Mouse (Mus musculus): ENCODE results near the gene Dnhd1. TPM values are rescaled to one million over a fixed set of nuclear protein-coding genes. Genes with fewer than 3 reads are reported as not detected.
"Not testable (repeated sequence)": the region's sequence is repeated elsewhere in the genome, so short reads cannot be mapped to it uniquely, and the experiment has no call there.

The Dnhd1 gene
- total RNA-seq, 4 experiments from 2014 or later: 3.1 to 5.1 (median 4.0) TPM

- DNase-seq: no peak
Measured at GRCm38 (mm10) chr7:105640894-105641255, 9.8 kb upstream of the Dnhd1 start.

- no peak for DNase-seq
Measured at GRCm38 (mm10) chr7:105641936-105642335, 8.7 kb upstream of the Dnhd1 start.

- DNase-seq: no peak
Measured at GRCm38 (mm10) chr7:105685541-105686197, 35.0 kb downstream of the Dnhd1 start.

GRCm38 (mm10) chr7:105690875-105691274, 40.2 kb downstream of the Dnhd1 start:
- no peak for DNase-seq

GRCm38 (mm10) chr7:105703184-105703583, 52.6 kb downstream of the Dnhd1 start:
- no peak for DNase-seq

- DNase-seq: no peak
Measured at GRCm38 (mm10) chr7:105703816-105704215, 53.2 kb downstream of the Dnhd1 start.

- DNase-seq: no peak
Measured at GRCm38 (mm10) chr7:105708733-105709132, 58.1 kb downstream of the Dnhd1 start.

- DNase-seq: no peak
Measured at GRCm38 (mm10) chr7:105715366-105715765, 64.7 kb downstream of the Dnhd1 start.

- no peak for DNase-seq
Measured at GRCm38 (mm10) chr7:105721916-105722315, 71.3 kb downstream of the Dnhd1 start.

- DNase-seq: no peak
Measured at GRCm38 (mm10) chr7:105726144-105726979, 75.7 kb downstream of the Dnhd1 start.

GRCm38 (mm10) chr7:105726980-105727325, 76.3 kb downstream of the Dnhd1 start:
- no peak for DNase-seq

GRCm38 (mm10) chr7:105728701-105729428, 78.2 kb downstream of the Dnhd1 start:
- no peak for DNase-seq

GRCm38 (mm10) chr7:105733836-105734235, 83.2 kb downstream of the Dnhd1 start:
- no peak for DNase-seq

GRCm38 (mm10) chr7:105734826-105735225, 84.2 kb downstream of the Dnhd1 start:
- no peak for DNase-seq

GRCm38 (mm10) chr7:105735464-105735863, 84.8 kb downstream of the Dnhd1 start:
- not testable (repeated sequence) for DNase-seq

- peak; percentile 94 for DNase-seq
Measured at GRCm38 (mm10) chr7:105736264-105736901, 85.8 kb downstream of the Dnhd1 start, which contains the start of gene Ilk. TSS of gene Ilk (plus strand) at chr7:105736592.

- peak; percentile 41 for DNase-seq
Measured at GRCm38 (mm10) chr7:105736911-105737521, 86.4 kb downstream of the Dnhd1 start, which contains the start of gene Rrp8. TSS of gene Rrp8 (minus strand) at chr7:105737385.

- no peak for DNase-seq
Measured at GRCm38 (mm10) chr7:105737648-105738047, 87.0 kb downstream of the Dnhd1 start.

- DNase-seq: no peak
Measured at GRCm38 (mm10) chr7:105738286-105738685, 87.7 kb downstream of the Dnhd1 start.

- DNase-seq: peak; percentile 59
Measured at GRCm38 (mm10) chr7:105738948-105739347, 88.3 kb downstream of the Dnhd1 start.

GRCm38 (mm10) chr7:105740089-105740795, 89.6 kb downstream of the Dnhd1 start:
- no peak for DNase-seq

Data from adrenal gland, adult 8-10 months (tissue).